Mouse (Mus musculus): ENCODE results near the gene Trak1. TPM values are rescaled to one million over a fixed set of nuclear protein-coding genes. Genes with fewer than 3 reads are reported as not detected.
A peak's percentile ranks its signal among the peaks of the same experiment; 100 is the strongest.

Trak1 gene
- polyA plus RNA-seq, 1 experiment from 2014 or later: 8.8 TPM

DNA sequence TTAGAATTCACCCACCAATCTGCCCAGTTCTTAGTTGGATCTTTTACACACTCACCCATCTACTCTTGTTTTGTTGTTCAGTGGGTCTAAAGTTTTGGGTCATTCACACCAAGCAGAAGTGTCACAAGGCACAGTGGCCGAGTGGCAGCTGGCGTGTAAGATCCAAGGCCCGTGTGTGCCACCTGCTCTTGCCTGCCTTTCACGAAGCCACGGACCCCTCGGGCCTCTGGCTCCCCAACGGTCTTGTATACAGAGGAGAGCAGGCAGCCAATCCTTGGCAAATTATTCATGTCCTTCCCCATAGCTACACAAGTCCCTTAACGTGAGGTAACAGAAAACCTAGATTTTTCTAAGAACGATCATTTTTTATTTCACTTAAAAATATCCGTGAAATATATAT is 7.2 kb downstream of the Trak1 start:
- ATAC-seq (replicated peaks; ENCODE audit: insufficient number of reproducible peaks, low FRiP score, low TSS enrichment, low read depth) (no peak), DNase-seq (ENCODE audit: low spot score) (no peak)
- Histone ChIP-seq H3K27ac (replicated peaks; ENCODE audit: low read depth, low read length) (no peak overlapping the region), H3K4me3 (ENCODE audit: low read depth, low read length) (no peak overlapping the region), H3K36me3 (replicated peaks; ENCODE audit: control insufficient read depth, insufficient read depth, low read depth, low read length) (no peaks in the 10 kb centered on the region), H3K27me3 (ENCODE audit: control insufficient read depth, insufficient read depth, low read length) (no peaks in the 10 kb centered on the region), H3K9ac (replicated peaks; ENCODE audit: low read length) (no peak overlapping the region), H3K9me3 (replicated peaks; ENCODE audit: control insufficient read depth, low read length) (no peaks in the 10 kb centered on the region), H3K4me2 (ENCODE audit: low read depth, low read length) (no peak overlapping the region), H3K4me1 (ENCODE audit: control insufficient read depth, insufficient read depth, low read length) (no peaks in the 10 kb centered on the region)
- 85% methylated on average over 10 of the region's 10 CpGs for WGBS

GRCm38 (mm10) chr9:121305456-121305855 is 8.2 kb downstream of the Trak1 start:
- Histone ChIP-seq H3K27me3 (ENCODE audit: control insufficient read depth, insufficient read depth, low read length) (no peaks in the 10 kb centered on the region), H3K9ac (replicated peaks; ENCODE audit: low read length) (no peak overlapping the region), H3K9me3 (replicated peaks; ENCODE audit: control insufficient read depth, low read length) (no peaks in the 10 kb centered on the region), H3K27ac (replicated peaks; ENCODE audit: low read depth, low read length) (no peak overlapping the region), H3K4me2 (ENCODE audit: low read depth, low read length) (no peak overlapping the region), H3K4me1 (ENCODE audit: control insufficient read depth, insufficient read depth, low read length) (no peaks in the 10 kb centered on the region), H3K4me3 (ENCODE audit: low read depth, low read length) (no peak overlapping the region), H3K36me3 (replicated peaks; ENCODE audit: control insufficient read depth, insufficient read depth, low read depth, low read length) (no peaks in the 10 kb centered on the region)
- no peak for DNase-seq (ENCODE audit: low spot score)
- WGBS: 94% methylated on average over 4 of the region's 4 CpGs
- ATAC-seq (replicated peaks; ENCODE audit: insufficient number of reproducible peaks, low FRiP score, low TSS enrichment, low read depth): no peak

DNA sequence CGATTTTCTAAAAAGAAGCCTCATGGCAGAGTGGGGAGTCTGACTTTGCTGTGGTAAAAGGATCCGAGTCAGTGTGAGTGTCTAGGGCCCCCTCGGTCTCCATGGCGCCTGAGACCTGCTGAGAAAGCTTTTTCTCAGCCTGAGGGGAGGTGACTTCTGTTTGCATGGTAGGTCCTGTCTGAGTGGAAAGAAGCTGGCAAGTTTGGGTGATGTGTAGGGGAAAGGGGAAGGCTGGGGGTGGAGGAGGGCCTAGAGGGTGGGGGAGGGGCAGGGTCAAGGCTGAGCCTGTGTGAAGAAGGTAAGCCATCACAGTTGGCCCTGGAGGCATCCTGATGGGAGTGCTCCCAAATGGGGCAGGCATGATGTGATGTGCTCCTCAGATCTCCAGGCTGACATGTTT is 12.0 kb downstream of the Trak1 start:
- 34% methylated on average over 4 of the region's 4 CpGs for WGBS
- H3K36me3 ChIP-seq (replicated peaks; ENCODE audit: control insufficient read depth, insufficient read depth, low read depth, low read length): no peaks in the 10 kb centered on the region
- H3K9me3 ChIP-seq (replicated peaks; ENCODE audit: control insufficient read depth, low read length): no peaks in the 10 kb centered on the region
- H3K27me3 ChIP-seq (ENCODE audit: control insufficient read depth, insufficient read depth, low read length): no peaks in the 10 kb centered on the region
- H3K27ac ChIP-seq (replicated peaks; ENCODE audit: low read depth, low read length): no peak overlapping the region
- H3K4me1 ChIP-seq (ENCODE audit: control insufficient read depth, insufficient read depth, low read length): peaks cover 11% of the 10 kb centered on the region
- H3K4me3 ChIP-seq (ENCODE audit: low read depth, low read length): no peak overlapping the region
- ATAC-seq (replicated peaks; ENCODE audit: insufficient number of reproducible peaks, low FRiP score, low TSS enrichment, low read depth) (no peak), DNase-seq (ENCODE audit: low spot score) (no peak)
- H3K4me2 ChIP-seq (ENCODE audit: low read depth, low read length): no peak overlapping the region
- H3K9ac ChIP-seq (replicated peaks; ENCODE audit: low read length): no peak overlapping the region

DNA sequence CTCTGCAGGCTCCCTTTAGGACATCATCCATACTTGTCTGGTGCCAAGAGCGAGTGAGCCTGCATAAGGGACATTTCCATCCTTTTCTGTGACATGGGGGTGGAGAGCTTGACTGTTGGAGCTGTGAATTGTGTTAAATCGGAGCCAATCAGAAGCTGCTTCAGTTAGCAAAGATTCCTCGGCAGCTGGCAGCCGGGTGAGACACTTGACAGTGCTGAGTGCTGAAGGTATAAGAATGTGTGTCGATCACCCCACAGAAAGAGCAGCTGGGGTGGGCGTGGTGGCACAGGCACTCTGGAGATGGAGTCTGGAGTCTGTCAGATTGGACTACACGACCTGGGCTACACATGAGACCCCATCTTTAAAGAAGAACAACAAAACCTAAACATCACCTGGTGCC is 13.2 kb downstream of the Trak1 start:
- DNase-seq (ENCODE audit: low spot score) (no peak), ATAC-seq (replicated peaks; ENCODE audit: insufficient number of reproducible peaks, low FRiP score, low TSS enrichment, low read depth) (no peak)
- H3K4me1 ChIP-seq (ENCODE audit: control insufficient read depth, insufficient read depth, low read length): peaks cover 14% of the 10 kb centered on the region
- H3K27ac ChIP-seq (replicated peaks; ENCODE audit: low read depth, low read length): no peak overlapping the region
- H3K4me2 ChIP-seq (ENCODE audit: low read depth, low read length): no peak overlapping the region
- H3K27me3 ChIP-seq (ENCODE audit: control insufficient read depth, insufficient read depth, low read length): no peaks in the 10 kb centered on the region
- no peaks in the 10 kb centered on the region for H3K9me3 ChIP-seq (replicated peaks; ENCODE audit: control insufficient read depth, low read length)
- no peak overlapping the region for H3K9ac ChIP-seq (replicated peaks; ENCODE audit: low read length)
- H3K36me3 ChIP-seq (replicated peaks; ENCODE audit: control insufficient read depth, insufficient read depth, low read depth, low read length): no peaks in the 10 kb centered on the region
- no peak overlapping the region for H3K4me3 ChIP-seq (ENCODE audit: low read depth, low read length)
- 82% methylated on average over 7 of the region's 7 CpGs for WGBS

DNA sequence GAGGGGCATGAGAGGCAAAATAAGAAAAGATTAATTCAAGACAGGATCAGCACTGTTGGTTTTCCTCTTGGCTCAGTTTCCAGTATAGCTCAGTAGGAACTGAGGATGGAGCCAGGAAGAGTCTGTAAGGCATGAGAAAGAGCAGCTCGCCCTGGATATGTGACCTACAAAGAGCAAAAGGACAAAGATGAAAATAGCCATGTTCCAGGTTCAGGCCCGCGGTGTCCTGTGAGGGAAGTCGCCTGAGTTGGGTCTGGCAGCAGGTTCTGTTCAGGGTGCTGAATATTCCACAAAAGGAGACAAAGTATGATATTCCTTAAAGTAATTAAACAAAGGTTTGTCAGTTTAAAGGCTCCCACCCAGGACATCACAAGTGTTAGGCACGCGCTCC is 14.5 kb downstream of the Trak1 start:
- Histone ChIP-seq H3K4me3 (ENCODE audit: low read depth, low read length) (no peak overlapping the region), H3K9ac (replicated peaks; ENCODE audit: low read length) (no peak overlapping the region), H3K4me2 (ENCODE audit: low read depth, low read length) (no peak overlapping the region), H3K4me1 (ENCODE audit: control insufficient read depth, insufficient read depth, low read length) (peaks cover 14% of the 10 kb centered on the region), H3K27ac (replicated peaks; ENCODE audit: low read depth, low read length) (no peak overlapping the region), H3K36me3 (replicated peaks; ENCODE audit: control insufficient read depth, insufficient read depth, low read depth, low read length) (no peaks in the 10 kb centered on the region), H3K9me3 (replicated peaks; ENCODE audit: control insufficient read depth, low read length) (no peaks in the 10 kb centered on the region), H3K27me3 (ENCODE audit: control insufficient read depth, insufficient read depth, low read length) (no peaks in the 10 kb centered on the region)
- WGBS: 76% methylated on average over 6 of the region's 6 CpGs
- ATAC-seq (replicated peaks; ENCODE audit: insufficient number of reproducible peaks, low FRiP score, low TSS enrichment, low read depth): no peak
- no peak for DNase-seq (ENCODE audit: low spot score)

GRCm38 (mm10) chr9:121312237-121312891 is 15.1 kb downstream of the Trak1 start:
- no peaks in the 10 kb centered on the region for H3K36me3 ChIP-seq (replicated peaks; ENCODE audit: control insufficient read depth, insufficient read depth, low read depth, low read length)
- peak; percentile 18; the same call in 1 of the 2 replicates for ATAC-seq (replicated peaks; ENCODE audit: insufficient number of reproducible peaks, low FRiP score, low TSS enrichment, low read depth)
- no peak overlapping the region for H3K4me3 ChIP-seq (ENCODE audit: low read depth, low read length)
- no peak overlapping the region for H3K27ac ChIP-seq (replicated peaks; ENCODE audit: low read depth, low read length)
- H3K4me1 ChIP-seq (ENCODE audit: control insufficient read depth, insufficient read depth, low read length): peaks cover 14% of the 10 kb centered on the region
- no peaks in the 10 kb centered on the region for H3K9me3 ChIP-seq (replicated peaks; ENCODE audit: control insufficient read depth, low read length)
- no peak overlapping the region for H3K9ac ChIP-seq (replicated peaks; ENCODE audit: low read length)
- no peaks in the 10 kb centered on the region for H3K27me3 ChIP-seq (ENCODE audit: control insufficient read depth, insufficient read depth, low read length)
- WGBS: 61% methylated on average over 10 of the region's 10 CpGs
- no peak overlapping the region for H3K4me2 ChIP-seq (ENCODE audit: low read depth, low read length)
- peak; percentile 28 for DNase-seq (ENCODE audit: low spot score)

DNA sequence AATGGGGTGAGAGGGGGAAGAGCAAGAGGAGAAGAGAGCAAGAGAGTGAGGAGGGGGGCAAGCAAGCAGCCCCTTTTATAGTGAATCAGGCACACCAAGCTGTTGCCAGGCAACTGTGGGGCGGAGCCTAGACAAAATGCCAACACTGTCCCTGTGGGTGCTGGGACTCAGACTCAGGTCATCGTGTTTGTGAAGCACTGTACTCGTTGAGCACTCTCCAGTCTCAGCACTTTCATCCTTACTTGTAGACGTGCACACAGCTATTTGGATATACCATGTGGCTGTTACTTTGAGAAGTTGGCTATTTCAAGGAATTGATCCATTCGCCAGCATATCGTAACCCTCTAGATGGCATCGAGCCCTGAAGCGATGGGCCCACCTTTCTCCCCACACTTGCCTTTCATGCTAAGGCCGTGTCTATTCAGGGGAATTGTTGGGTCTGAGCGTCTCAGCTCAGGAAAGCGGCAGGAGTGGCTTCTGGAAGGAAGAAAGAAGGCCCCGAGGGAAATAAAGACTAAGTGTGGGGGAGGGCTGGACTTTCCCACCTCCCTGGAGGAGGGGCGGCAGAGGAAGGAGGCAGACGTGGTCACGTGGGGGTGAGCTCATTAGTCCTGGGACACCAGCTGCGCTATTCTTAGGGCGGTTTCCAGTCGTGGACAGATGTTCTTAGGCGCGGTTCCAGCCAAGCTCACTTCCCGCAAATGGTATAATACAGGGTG is 16.5 kb downstream of the Trak1 start:
- DNase-seq (ENCODE audit: low spot score): peak; percentile 87
- H3K9me3 ChIP-seq (replicated peaks; ENCODE audit: control insufficient read depth, low read length): no peaks in the 10 kb centered on the region
- 1% methylated on average over 21 of the region's 21 CpGs for WGBS
- no peaks in the 10 kb centered on the region for H3K36me3 ChIP-seq (replicated peaks; ENCODE audit: control insufficient read depth, insufficient read depth, low read depth, low read length)
- ATAC-seq (replicated peaks; ENCODE audit: insufficient number of reproducible peaks, low FRiP score, low TSS enrichment, low read depth): peak; percentile 71
- H3K9ac ChIP-seq (replicated peaks; ENCODE audit: low read length): peak overlapping the region; percentile 29
- peak overlapping the region; percentile 7 for H3K4me3 ChIP-seq (ENCODE audit: low read depth, low read length)
- H3K4me1 ChIP-seq (ENCODE audit: control insufficient read depth, insufficient read depth, low read length): peaks cover 14% of the 10 kb centered on the region
- peak overlapping the region; percentile 23 for H3K27ac ChIP-seq (replicated peaks; ENCODE audit: low read depth, low read length)
- H3K4me2 ChIP-seq (ENCODE audit: low read depth, low read length): peak overlapping the region; percentile 62
- no peaks in the 10 kb centered on the region for H3K27me3 ChIP-seq (ENCODE audit: control insufficient read depth, insufficient read depth, low read length)

GRCm38 (mm10) chr9:121314541-121315152 is 17.3 kb downstream of the Trak1 start:
- 15% methylated on average over 14 of the region's 14 CpGs for WGBS
- Histone ChIP-seq H3K9ac (replicated peaks; ENCODE audit: low read length) (peak overlapping the region; percentile 40; the same call in 1 of the 2 replicates), H3K36me3 (replicated peaks; ENCODE audit: control insufficient read depth, insufficient read depth, low read depth, low read length) (no peaks in the 10 kb centered on the region), H3K4me1 (ENCODE audit: control insufficient read depth, insufficient read depth, low read length) (peaks cover 14% of the 10 kb centered on the region), H3K9me3 (replicated peaks; ENCODE audit: control insufficient read depth, low read length) (no peaks in the 10 kb centered on the region), H3K27ac (replicated peaks; ENCODE audit: low read depth, low read length) (peak overlapping the region; percentile 23; the same call in 1 of the 2 replicates), H3K4me2 (ENCODE audit: low read depth, low read length) (peak overlapping the region; percentile 62), H3K4me3 (ENCODE audit: low read depth, low read length) (no peak overlapping the region; the same call in 1 of the 2 replicates), H3K27me3 (ENCODE audit: control insufficient read depth, insufficient read depth, low read length) (no peaks in the 10 kb centered on the region)
- DNase-seq (ENCODE audit: low spot score) (peak; percentile 40), ATAC-seq (replicated peaks; ENCODE audit: insufficient number of reproducible peaks, low FRiP score, low TSS enrichment, low read depth) (no peak)

All from embryonic facial prominence, embryonic 11.5 days (tissue).